In genomic region chr4:100800730-100801442, GRCm38 (mm10) we compare ENCODE assay signal across 11 mouse cellular contexts. TPM values are rescaled to one million over a fixed set of nuclear protein-coding genes. Genes with fewer than 3 reads are reported as not detected.
DNase-seq lines count a peak whose midpoint lies in the region; ATAC-seq and TF ChIP-seq lines count a peak whose summit lies in the region.
"Had no signal": no experiment of that assay in that cellular context is flagged by ENCODE, and none has a peak within 500 bp of the region (broad histone marks: within the 10 kb centered on the region; RNA-seq: fewer than 3 reads in every experiment).

No protein-coding gene starts in this region.

- H3K4me1 ChIP-seq in kidney, embryonic 16.5 days (ENCODE audit: insufficient read depth, low read length) = peaks cover 25% of the 10 kb centered on the region
- peaks cover 17% of the 10 kb centered on the region for H3K4me1 ChIP-seq in forebrain, embryonic 16.5 days (replicated peaks; ENCODE audit: control insufficient read depth, insufficient read depth, low read length)
- no peaks in the 10 kb centered on the region for H3K4me1 ChIP-seq in lung, postnatal 0 days (ENCODE audit: insufficient read depth, low read depth, low read length)
- H3K4me1 ChIP-seq: liver, embryonic 15.5 days had no signal

- no peak for ATAC-seq in kidney, embryonic 16.5 days (ENCODE audit: low FRiP score, low TSS enrichment)
- ATAC-seq in forebrain, embryonic 16.5 days = peak; percentile 77
- peak; percentile 94 for ATAC-seq in lung, postnatal 0 days

- DNase-seq in adrenal gland, adult 2 months = peak; percentile 38
- no peak for DNase-seq in adrenal gland, adult 18-20 months (ENCODE audit: low spot score in 2 of 2)
- peak; percentile 65 for DNase-seq in kidney, adult 11 months
- peak; percentile 88 for DNase-seq in lung, postnatal 0 days (ENCODE audit: low spot score)
- no peak for DNase-seq in gastrocnemius, postnatal 14 days
- DNase-seq in natural killer cell, adult 2 months (ENCODE audit: low spot score in 2 of 2) = no peak

- H3K27ac ChIP-seq in kidney, embryonic 16.5 days (ENCODE audit: low read length) = no peak overlapping the region
- no peak overlapping the region for H3K27ac ChIP-seq in forebrain, embryonic 16.5 days (ENCODE audit: low read length)
- H3K27ac ChIP-seq in lung, postnatal 0 days (ENCODE audit: low read length) = no peak overlapping the region
- H3K27ac ChIP-seq: embryonic facial prominence, embryonic 12.5 days; liver, embryonic 15.5 days; neural tube, embryonic 13.5 days had no signal

- no peak overlapping the region for H3K4me3 ChIP-seq in kidney, embryonic 16.5 days (ENCODE audit: low read length)
- H3K4me3 ChIP-seq in forebrain, embryonic 16.5 days (replicated peaks; ENCODE audit: low read length) = no peak overlapping the region
- H3K4me3 ChIP-seq in lung, postnatal 0 days (ENCODE audit: low read depth, low read length) = no peak overlapping the region; the same call in 1 of the 2 replicates
- H3K4me3 ChIP-seq: embryonic facial prominence, embryonic 12.5 days; liver, embryonic 15.5 days; neural tube, embryonic 13.5 days had no signal

- TF ChIP-seq CTCF in lung, postnatal 0 days (IDR thresholded peaks at IDR 0.05) = no peak

- H3K9me3 ChIP-seq in kidney, embryonic 16.5 days (ENCODE audit: low read length) = no peaks in the 10 kb centered on the region
- H3K9me3 ChIP-seq in forebrain, embryonic 16.5 days (ENCODE audit: control insufficient read depth, low read length) = no peaks in the 10 kb centered on the region
- H3K9me3 ChIP-seq in lung, postnatal 0 days (ENCODE audit: low read length) = no peaks in the 10 kb centered on the region
- H3K9me3 ChIP-seq: embryonic facial prominence, embryonic 12.5 days; liver, embryonic 15.5 days; neural tube, embryonic 13.5 days had no signal

- H3K9ac ChIP-seq in kidney, embryonic 16.5 days (replicated peaks; ENCODE audit: low read length) = no peak overlapping the region
- no peak overlapping the region for H3K9ac ChIP-seq in forebrain, embryonic 16.5 days (replicated peaks; ENCODE audit: low read depth, low read length)
- no peak overlapping the region for H3K9ac ChIP-seq in lung, postnatal 0 days (replicated peaks; ENCODE audit: low read depth)
- H3K9ac ChIP-seq: embryonic facial prominence, embryonic 12.5 days; liver, embryonic 15.5 days; neural tube, embryonic 13.5 days had no signal

- no peak overlapping the region for H3K4me2 ChIP-seq in kidney, embryonic 16.5 days (replicated peaks; ENCODE audit: low read depth, low read length)
- H3K4me2 ChIP-seq in forebrain, embryonic 16.5 days (ENCODE audit: low read length) = no peak overlapping the region
- H3K4me2 ChIP-seq in lung, postnatal 0 days (replicated peaks; ENCODE audit: low read depth, low read length) = peak overlapping the region; percentile 43
- H3K4me2 ChIP-seq: embryonic facial prominence, embryonic 12.5 days; liver, embryonic 15.5 days; neural tube, embryonic 13.5 days had no signal

- H3K36me3 ChIP-seq in kidney, embryonic 16.5 days (ENCODE audit: insufficient read depth, low read length) = no peaks in the 10 kb centered on the region
- no peaks in the 10 kb centered on the region for H3K36me3 ChIP-seq in forebrain, embryonic 16.5 days (ENCODE audit: control insufficient read depth, insufficient read depth)
- no peaks in the 10 kb centered on the region for H3K36me3 ChIP-seq in lung, postnatal 0 days (ENCODE audit: insufficient read depth, low read length)
- H3K36me3 ChIP-seq: embryonic facial prominence, embryonic 12.5 days; liver, embryonic 15.5 days; neural tube, embryonic 13.5 days had no signal

- 90% methylated on average over 14 of the region's 14 CpGs for WGBS in kidney, embryonic 16.5 days
- WGBS in forebrain, embryonic 16.5 days = 51% methylated on average over 14 of the region's 14 CpGs
- 53% methylated on average over 14 of the region's 14 CpGs for WGBS in lung, postnatal 0 days

- no peaks in the 10 kb centered on the region for H3K27me3 ChIP-seq in kidney, embryonic 16.5 days (ENCODE audit: insufficient read depth, low read length)
- H3K27me3 ChIP-seq in forebrain, embryonic 16.5 days (replicated peaks; ENCODE audit: control insufficient read depth, insufficient read depth, low read length) = no peaks in the 10 kb centered on the region
- no peaks in the 10 kb centered on the region for H3K27me3 ChIP-seq in lung, postnatal 0 days (replicated peaks; ENCODE audit: insufficient read depth, low read length)
- H3K27me3 ChIP-seq: embryonic facial prominence, embryonic 12.5 days; liver, embryonic 15.5 days; neural tube, embryonic 13.5 days had no signal

- TF ChIP-seq EP300 in lung, postnatal 0 days (IDR thresholded peaks at IDR 0.05) = peak; percentile 51; the same call in 1 of the 2 replicates

- intact Hi-C loops in gastrocnemius, postnatal 14 days (cut with DNase I; ENCODE audit: low total_unique reads) = no loop called here

RNA-seq across cellular contexts. Expression of gene Cachd1, which starts 24.4 kb away (rescaled TPM):
- 10 to 100 TPM; 12.6 to 13.9 TPM for total RNA-seq in adrenal gland, adult 2 months (2021)
- 22.4 and 25.3 TPM in 2 replicates for polyA plus RNA-seq in adrenal gland, adult 2 months (2012; rRNA removed)
- 10 to 100 TPM; 12.7 to 13.9 TPM for total RNA-seq in adrenal gland, adult 18-20 months (2021)
- 12.0 and 17.9 TPM in 2 replicates for polyA plus RNA-seq in kidney, embryonic 16.5 days (2015; fragmentation: Nextera tagmentation; extraction: Ambion mirVana)
- 15.2 and 17.7 TPM in 2 replicates for polyA plus RNA-seq in forebrain, embryonic 16.5 days (2015; fragmentation: Nextera tagmentation; extraction: Ambion mirVana)
- polyA plus RNA-seq in lung, postnatal 0 days (2015; fragmentation: Nextera tagmentation; extraction: Ambion mirVana) = 9.1 and 10.3 TPM in 2 replicates
- total RNA-seq in gastrocnemius, postnatal 14 days (2021) = 1 to 10 TPM; 5.0 to 5.2 TPM

Comparison
In these comparisons a context has a peak if more than half of its experiments do, and no peak if none do; other contexts are left out.
1. DNase-seq: peak in adrenal gland, adult 2 months (single experiment), kidney, adult 11 months (single experiment) and lung, postnatal 0 days (single experiment); none in adrenal gland, adult 18-20 months (0 of 2), gastrocnemius, postnatal 14 days (single experiment) and natural killer cell, adult 2 months (0 of 2).